Mouse (Mus musculus): Measurements from ENCODE around the gene Entpd5. TPM values are rescaled to one million over a fixed set of nuclear protein-coding genes. Genes with fewer than 3 reads are reported as not detected.

Entpd5 gene
- polyA plus RNA-seq, 1 experiment from 2014 or later, result 26.0 TPM

GRCm38 (mm10) chr12:84438697-84439096, 29.9 kb upstream of the Entpd5 start:
- ATAC-seq (ENCODE audit: insufficient read depth, low FRiP score), result no peak

DNA sequence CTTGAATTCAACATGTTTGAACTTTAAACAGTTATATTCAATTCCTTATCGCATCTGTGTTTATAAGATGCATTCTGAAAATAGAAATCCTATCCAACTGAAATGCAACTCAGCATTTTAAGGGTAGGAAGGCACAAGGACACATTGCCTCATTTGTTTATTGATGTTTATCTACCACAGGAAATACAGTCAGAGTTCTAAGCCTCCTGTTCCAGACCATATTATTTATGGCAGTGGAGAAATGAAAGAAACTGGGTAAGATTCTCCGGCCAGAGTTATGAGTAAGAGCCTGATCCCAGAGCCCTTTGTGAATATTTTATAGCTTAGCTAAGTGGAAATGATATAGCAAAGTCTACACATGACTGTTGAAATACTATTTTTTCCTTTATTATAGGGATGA, 21.0 kb upstream of the Entpd5 start:
- H3K27me3 ChIP-seq (ENCODE audit: control insufficient read depth, insufficient read depth, low read length), result no peaks in the 10 kb centered on the region
- H3K27ac ChIP-seq (ENCODE audit: low read length), result no peak overlapping the region
- no peak for ATAC-seq (ENCODE audit: insufficient read depth, low FRiP score)

More at GRCm38 (mm10) chr12:84438697-84439096, 29.9 kb upstream of the Entpd5 start:
- no peak overlapping the region for H3K27ac ChIP-seq (ENCODE audit: low read length)
- H3K4me3 ChIP-seq (replicated peaks; ENCODE audit: low read length), result no peak overlapping the region
- H3K9me3 ChIP-seq (replicated peaks; ENCODE audit: control insufficient read depth, low read length), result no peaks in the 10 kb centered on the region
- H3K27me3 ChIP-seq (ENCODE audit: control insufficient read depth, insufficient read depth, low read length), result no peaks in the 10 kb centered on the region
- H3K36me3 ChIP-seq (ENCODE audit: control insufficient read depth, insufficient read depth, low read length), result no peaks in the 10 kb centered on the region
- no peak overlapping the region for H3K4me2 ChIP-seq (ENCODE audit: low read depth, low read length)
- H3K9ac ChIP-seq (ENCODE audit: low read length), result no peak overlapping the region
- no peaks in the 10 kb centered on the region for H3K4me1 ChIP-seq (ENCODE audit: control insufficient read depth, insufficient read depth, low read length)
- 51% methylated on average over 2 of the region's 2 CpGs for WGBS

GRCm38 (mm10) chr12:84423990-84424389, 15.2 kb upstream of the Entpd5 start:
- H3K4me3 ChIP-seq (replicated peaks; ENCODE audit: low read length), result no peak overlapping the region
- H3K9me3 ChIP-seq (replicated peaks; ENCODE audit: control insufficient read depth, low read length), result no peaks in the 10 kb centered on the region
- 55% methylated on average over 3 of the region's 3 CpGs for whole genome bisulfite sequencing
- H3K36me3 ChIP-seq (ENCODE audit: control insufficient read depth, insufficient read depth, low read length), result no peaks in the 10 kb centered on the region
- ATAC-seq (ENCODE audit: insufficient read depth, low FRiP score), result no peak
- H3K27ac ChIP-seq (ENCODE audit: low read length), result no peak overlapping the region
- no peak overlapping the region for H3K9ac ChIP-seq (ENCODE audit: low read length)
- no peaks in the 10 kb centered on the region for H3K4me1 ChIP-seq (ENCODE audit: control insufficient read depth, insufficient read depth, low read length)
- no peaks in the 10 kb centered on the region for H3K27me3 ChIP-seq (ENCODE audit: control insufficient read depth, insufficient read depth, low read length)
- no peak overlapping the region for H3K4me2 ChIP-seq (ENCODE audit: low read depth, low read length)

More for the DNA sequence above, 21.0 kb upstream of the Entpd5 start:
- H3K4me1 ChIP-seq (ENCODE audit: control insufficient read depth, insufficient read depth, low read length), result no peaks in the 10 kb centered on the region
- 66% methylated on average over 2 of the region's 2 CpGs for WGBS
- H3K9me3 ChIP-seq (replicated peaks; ENCODE audit: control insufficient read depth, low read length), result no peaks in the 10 kb centered on the region
- H3K4me3 ChIP-seq (replicated peaks; ENCODE audit: low read length), result no peak overlapping the region
- H3K9ac ChIP-seq (ENCODE audit: low read length), result no peak overlapping the region
- no peak overlapping the region for H3K4me2 ChIP-seq (ENCODE audit: low read depth, low read length)
- no peaks in the 10 kb centered on the region; the same call in 1 of the 2 replicates for H3K36me3 ChIP-seq (ENCODE audit: control insufficient read depth, insufficient read depth, low read length)

DNA sequence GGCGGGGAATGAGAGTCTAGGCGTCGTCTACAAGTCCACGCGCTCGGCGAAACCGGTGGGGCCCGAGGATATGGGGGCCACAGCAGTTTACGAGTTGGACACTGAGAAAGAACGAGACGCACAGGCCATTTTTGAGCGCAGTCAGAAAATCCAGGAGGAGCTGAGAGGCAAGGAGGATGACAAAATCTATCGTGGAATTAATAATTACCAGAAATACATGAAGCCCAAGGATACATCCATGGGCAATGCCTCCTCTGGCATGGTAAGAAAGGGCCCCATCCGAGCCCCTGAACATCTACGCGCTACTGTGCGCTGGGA, 8.7 kb upstream of the Entpd5 start:
- Histone ChIP-seq H3K9ac (ENCODE audit: low read length) (peak overlapping the region; percentile 84), H3K27ac (ENCODE audit: low read length) (peak overlapping the region; percentile 44; the same call in 1 of the 2 replicates), H3K4me2 (ENCODE audit: low read depth, low read length) (peak overlapping the region; percentile 90), H3K4me1 (ENCODE audit: control insufficient read depth, insufficient read depth, low read length) (0 out of 2 replicates have a peak, but pooled peaks cover 3% of the 10 kb centered on the region), H3K9me3 (replicated peaks; ENCODE audit: control insufficient read depth, low read length) (no peaks in the 10 kb centered on the region), H3K36me3 (ENCODE audit: control insufficient read depth, insufficient read depth, low read length) (no peaks in the 10 kb centered on the region), H3K4me3 (replicated peaks; ENCODE audit: low read length) (peak overlapping the region; percentile 68), H3K27me3 (ENCODE audit: control insufficient read depth, insufficient read depth, low read length) (no peaks in the 10 kb centered on the region)
- WGBS, result 28% methylated on average over 18 of the region's 18 CpGs
- no peak for ATAC-seq (ENCODE audit: insufficient read depth, low FRiP score)

DNA sequence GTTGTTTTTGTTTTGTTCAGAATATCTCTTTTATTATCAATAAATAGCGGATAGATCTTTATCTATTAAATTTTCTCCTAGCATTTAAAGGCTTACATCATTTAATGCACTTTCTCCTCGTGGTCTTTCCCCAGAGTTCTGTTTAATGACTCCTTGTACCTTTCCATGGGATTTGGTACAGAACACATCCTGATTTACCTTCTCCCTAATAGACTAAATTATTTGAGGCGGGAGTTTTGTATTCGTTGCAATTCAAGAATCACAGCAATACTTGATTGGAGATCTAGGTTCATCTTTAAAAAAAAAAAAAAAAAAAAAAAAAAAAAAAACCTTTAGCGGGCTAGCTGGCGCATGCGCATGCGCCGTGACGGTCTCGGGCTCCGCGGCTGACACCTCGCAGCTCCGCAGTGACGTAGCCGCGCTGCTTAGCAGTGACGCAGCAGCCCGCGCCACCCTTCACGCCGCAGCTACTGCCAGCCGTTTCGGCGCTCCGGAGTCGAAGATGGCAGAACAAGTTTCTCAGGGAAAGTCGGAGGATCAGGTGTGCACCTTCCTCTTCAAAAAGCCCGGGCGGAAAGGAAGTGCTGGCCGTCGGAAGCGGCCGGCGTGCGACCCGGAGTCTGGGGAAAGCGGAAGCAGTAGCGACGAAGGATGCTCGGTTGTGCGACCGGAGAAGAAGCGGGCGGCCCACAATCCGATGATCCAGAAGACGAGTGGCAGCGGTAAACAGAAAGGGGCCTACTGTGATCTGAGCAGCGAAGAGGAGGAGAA, 8.2 kb upstream of the Entpd5 start, which contains the start of gene Rnf113a2:
Gene Rnf113a2 (plus strand): TSS at position 363 of the 771 bp plus-strand sequence.
- peak within 1 kb of the TSS; percentile 84 for H3K9ac ChIP-seq (ENCODE audit: low read length)
- no peaks in the 10 kb centered on the region for H3K27me3 ChIP-seq (ENCODE audit: control insufficient read depth, insufficient read depth, low read length)
- H3K9me3 ChIP-seq (replicated peaks; ENCODE audit: control insufficient read depth, low read length), result no peaks in the 10 kb centered on the region
- H3K4me3 ChIP-seq (replicated peaks; ENCODE audit: low read length), result peak within 1 kb of the TSS; percentile 68
- no peaks in the 10 kb centered on the region for H3K36me3 ChIP-seq (ENCODE audit: control insufficient read depth, insufficient read depth, low read length)
- H3K4me1 ChIP-seq (ENCODE audit: control insufficient read depth, insufficient read depth, low read length), result 0 out of 2 replicates have a peak, but pooled peaks cover 3% of the 10 kb centered on the region
- WGBS, result 3% methylated on average over 50 of the region's 50 CpGs
- H3K4me2 ChIP-seq (ENCODE audit: low read depth, low read length), result peak within 1 kb of the TSS; percentile 90
- peak; percentile 90 for ATAC-seq (ENCODE audit: insufficient read depth, low FRiP score)
- H3K27ac ChIP-seq (ENCODE audit: low read length), result peak within 1 kb of the TSS; percentile 44; the same call in 1 of the 2 replicates

GRCm38 (mm10) chr12:84407874-84408818, 683 bp downstream of the Entpd5 start:
- H3K36me3 ChIP-seq (ENCODE audit: control insufficient read depth, insufficient read depth, low read length), result no peaks in the 10 kb centered on the region
- peak overlapping the region; percentile 88 for H3K4me3 ChIP-seq (replicated peaks; ENCODE audit: low read length)
- H3K4me2 ChIP-seq (ENCODE audit: low read depth, low read length), result peak overlapping the region; percentile 85
- ATAC-seq (ENCODE audit: insufficient read depth, low FRiP score), result peak; percentile 57; the same call in 1 of the 2 replicates
- peak overlapping the region; percentile 89 for H3K9ac ChIP-seq (ENCODE audit: low read length)
- no peaks in the 10 kb centered on the region for H3K27me3 ChIP-seq (ENCODE audit: control insufficient read depth, insufficient read depth, low read length)
- peak overlapping the region; percentile 80 for H3K27ac ChIP-seq (ENCODE audit: low read length)
- H3K4me1 ChIP-seq (ENCODE audit: control insufficient read depth, insufficient read depth, low read length), result peaks cover 2% of the 10 kb centered on the region; the same call in 1 of the 2 replicates
- 1% methylated on average over 50 of the region's 52 CpGs for WGBS
- no peaks in the 10 kb centered on the region for H3K9me3 ChIP-seq (replicated peaks; ENCODE audit: control insufficient read depth, low read length)

DNA sequence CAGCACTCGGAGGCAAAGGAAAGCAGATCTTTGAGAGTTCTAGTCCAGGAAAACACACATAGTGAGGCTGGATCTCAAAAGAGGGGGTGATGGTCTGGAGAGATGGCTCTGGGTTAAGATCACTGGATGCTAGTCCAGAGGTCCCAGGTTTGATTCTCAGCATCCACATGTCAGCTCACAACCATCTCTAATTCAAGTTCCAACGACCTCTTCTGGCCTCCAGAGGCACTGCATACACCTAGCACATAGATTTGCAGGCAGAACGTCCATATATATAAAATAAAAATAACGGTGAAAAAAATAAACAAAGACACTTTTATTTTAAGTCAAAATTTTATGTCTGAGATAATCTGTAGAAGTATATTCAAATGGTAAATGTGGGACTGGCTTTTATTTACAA, 1.6 kb downstream of the Entpd5 start:
- no peak overlapping the region for H3K9ac ChIP-seq (ENCODE audit: low read length)
- H3K4me2 ChIP-seq (ENCODE audit: low read depth, low read length), result no peak overlapping the region
- H3K27me3 ChIP-seq (ENCODE audit: control insufficient read depth, insufficient read depth, low read length), result no peaks in the 10 kb centered on the region
- H3K4me1 ChIP-seq (ENCODE audit: control insufficient read depth, insufficient read depth, low read length), result peaks cover 2% of the 10 kb centered on the region; the same call in 1 of the 2 replicates
- 54% methylated on average over 4 of the region's 4 CpGs for WGBS
- no peak overlapping the region for H3K27ac ChIP-seq (ENCODE audit: low read length)
- H3K9me3 ChIP-seq (replicated peaks; ENCODE audit: control insufficient read depth, low read length), result no peaks in the 10 kb centered on the region
- H3K4me3 ChIP-seq (replicated peaks; ENCODE audit: low read length), result no peak overlapping the region
- no peak for ATAC-seq (ENCODE audit: insufficient read depth, low FRiP score)
- no peaks in the 10 kb centered on the region for H3K36me3 ChIP-seq (ENCODE audit: control insufficient read depth, insufficient read depth, low read length)

- Histone ChIP-seq H3K4me3 (replicated peaks; ENCODE audit: low read length) (no peak overlapping the region), H3K27me3 (ENCODE audit: control insufficient read depth, insufficient read depth, low read length) (no peaks in the 10 kb centered on the region), H3K9ac (ENCODE audit: low read length) (no peak overlapping the region), H3K36me3 (ENCODE audit: control insufficient read depth, insufficient read depth, low read length) (no peaks in the 10 kb centered on the region), H3K27ac (ENCODE audit: low read length) (no peak overlapping the region), H3K4me1 (ENCODE audit: control insufficient read depth, insufficient read depth, low read length) (peaks cover 8% of the 10 kb centered on the region; the same call in 1 of the 2 replicates), H3K9me3 (replicated peaks; ENCODE audit: control insufficient read depth, low read length) (no peaks in the 10 kb centered on the region), H3K4me2 (ENCODE audit: low read depth, low read length) (no peak overlapping the region)
- WGBS, result 87% methylated on average over 6 of the region's 6 CpGs
- ATAC-seq (ENCODE audit: insufficient read depth, low FRiP score), result no peak
Observed at GRCm38 (mm10) chr12:84404541-84404940, 4.3 kb downstream of the Entpd5 start.
